Mouse (Mus musculus) erythroblast, embryonic 14.5 days (primary cell): ENCODE data around the gene Slc24a3.

Experiments used
- GATA1 ChIP-seq: IDR thresholded peaks from 2 replicates; pipeline ENCODE4 v1.6.1; 2012; ENCODE audit warnings: low read length, inconsistent platforms, mixed read lengths
- TAL1 ChIP-seq: IDR thresholded peaks from 3 replicates; pipeline ENCODE4 v1.6.1; 2012; ENCODE audit warnings: low read length, inconsistent platforms, mixed read lengths

GRCm38 (mm10) chr2:145631123-145631798 is 463.7 kb downstream of the Slc24a3 start:
- no peak for TF ChIP-seq GATA1
- no peak for TF ChIP-seq TAL1
